Mouse (Mus musculus) embryonic facial prominence, embryonic 12.5 days (tissue): ENCODE results near the gene Ipo9. TPM values are rescaled to one million over a fixed set of nuclear protein-coding genes. Genes with fewer than 3 reads are reported as not detected.

Experiments
- microRNA-seq: library from miRNA; unstranded; fragments of <30 nt; microRNA quantifications from one replicate; pipeline ENCODE4, GENCODE M21; 2017
- polyA plus RNA-seq: library from polyadenylated mRNA; unstranded; fragments of >200 nt; fragmentation: Nextera tagmentation; extraction: Ambion mirVana; gene quantifications from 2 replicates; pipeline ENCODE4 v1.2.1, GENCODE M21; 2016

Ipo9 gene
- polyA plus RNA-seq, 1 experiment from 2014 or later: 183 TPM

Small RNA genes within 50 kb of the gene (microRNA-seq; reads per million reads assigned to microRNA genes)
- 1.3 reads per million for gene Mir1231

Other genes starting within 250 kb of the Ipo9 start
- 5.5 and 6.6 TPM in 2 replicates for gene Elf3, start 171.9 kb downstream of the Ipo9 start, polyA plus RNA-seq
- gene Rnpep, start 146.4 kb downstream of the Ipo9 start, polyA plus RNA-seq: 91.1 and 93.5 TPM in 2 replicates
- gene Timm17a, start 116.7 kb downstream of the Ipo9 start, polyA plus RNA-seq: 172 and 177 TPM in 2 replicates
- gene Lmod1, start 105.7 kb downstream of the Ipo9 start, polyA plus RNA-seq: 0.50 and 0.87 TPM in 2 replicates
- gene Shisa4, start 55.3 kb downstream of the Ipo9 start, polyA plus RNA-seq: 43.5 and 43.6 TPM in 2 replicates
- gene Nav1, start 176.8 kb upstream of the Ipo9 start, polyA plus RNA-seq: 18.6 and 19.6 TPM in 2 replicates